Mouse (Mus musculus): ENCODE measurements around the gene Hus1.
A peak's percentile ranks its signal among the peaks of the same experiment; 100 is the strongest.

Hus1 gene

GRCm38 (mm10) chr11:9010853-9011339, at the start of gene Hus1:
TSS of gene Hus1 (minus strand) at chr11:9011191.
- peak; percentile 99 for DNase-seq

DNA sequence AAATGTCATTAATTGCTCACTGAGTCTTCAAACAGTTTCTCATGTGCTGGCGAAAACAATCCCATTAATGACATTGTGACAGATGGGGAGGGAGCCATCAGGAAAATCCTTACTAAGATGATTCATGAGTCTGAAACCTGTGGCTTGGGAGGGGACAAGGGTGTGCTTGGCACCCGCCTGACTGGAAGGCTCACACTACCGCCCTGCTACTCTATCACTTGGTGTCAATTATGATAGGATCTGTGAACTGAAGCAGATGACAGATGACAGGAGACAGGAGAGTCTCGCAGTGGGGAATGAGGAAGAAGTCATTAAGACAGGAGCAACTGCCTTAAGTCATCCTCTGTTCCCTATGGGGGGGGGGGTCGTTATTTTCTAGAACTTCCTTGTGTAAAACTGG, 49.5 kb upstream of the Hus1 start:
- peak; percentile 39 for DNase-seq

DNA sequence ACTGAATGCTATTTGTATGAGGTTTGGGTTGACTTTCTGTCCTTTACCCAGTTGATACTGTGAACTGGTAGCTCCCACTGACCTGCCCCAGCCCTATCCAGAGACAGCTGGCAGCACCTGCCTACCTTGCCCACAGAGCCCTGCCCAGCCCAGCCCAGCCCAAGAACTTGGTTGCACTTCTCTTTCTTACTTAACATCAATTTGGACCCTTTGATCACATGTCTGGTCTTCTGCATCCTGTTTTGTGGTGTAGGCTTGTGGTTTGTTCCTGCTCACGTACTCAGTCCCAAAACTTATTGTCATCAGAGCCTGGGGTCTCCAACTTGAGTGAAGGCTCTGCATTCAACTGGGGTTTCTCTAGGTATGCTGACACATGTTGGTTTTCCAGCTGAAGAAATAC, 49.0 kb upstream of the Hus1 start:
- DNase-seq = peak; percentile 54

GRCm38 (mm10) chr11:9057711-9058110, 46.7 kb upstream of the Hus1 start:
- DNase-seq = peak; percentile 68

DNA sequence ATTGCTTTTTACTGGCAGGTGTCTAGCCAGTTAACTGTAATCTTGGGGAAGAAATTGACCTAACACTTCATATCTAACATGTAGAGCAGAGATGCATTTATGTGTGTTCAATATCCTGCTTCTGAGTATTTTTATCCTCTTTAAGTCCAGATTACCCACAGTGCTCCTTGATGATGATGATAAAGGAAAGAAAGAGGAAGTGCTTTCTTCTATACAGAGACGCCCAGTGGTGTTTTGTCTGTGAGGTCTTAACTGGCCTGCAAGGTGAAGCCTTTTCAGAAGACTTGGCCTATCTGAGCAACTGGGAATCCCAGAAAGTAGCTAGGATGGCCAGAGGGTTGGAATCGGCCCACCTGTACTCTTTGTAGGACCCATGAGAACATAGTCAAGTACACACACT, 45.9 kb upstream of the Hus1 start:
- peak; percentile 13 for DNase-seq

- peak; percentile 74 for DNase-seq
Measured at GRCm38 (mm10) chr11:9051895-9052294, 40.9 kb upstream of the Hus1 start.

- DNase-seq = peak; percentile 33
Measured at GRCm38 (mm10) chr11:9050241-9050640, 39.2 kb upstream of the Hus1 start.

- no peak for DNase-seq
Measured at GRCm38 (mm10) chr11:9048703-9049060, 37.7 kb upstream of the Hus1 start, which contains the start of gene Sun3. TSS of gene Sun3 (minus strand) at chr11:9048991.

- DNase-seq = peak; percentile 98
Measured at GRCm38 (mm10) chr11:9048011-9048702, 37.2 kb upstream of the Hus1 start, which contains the start of gene Gm11992. TSS of gene Gm11992 (plus strand) at chr11:9048594.

DNA sequence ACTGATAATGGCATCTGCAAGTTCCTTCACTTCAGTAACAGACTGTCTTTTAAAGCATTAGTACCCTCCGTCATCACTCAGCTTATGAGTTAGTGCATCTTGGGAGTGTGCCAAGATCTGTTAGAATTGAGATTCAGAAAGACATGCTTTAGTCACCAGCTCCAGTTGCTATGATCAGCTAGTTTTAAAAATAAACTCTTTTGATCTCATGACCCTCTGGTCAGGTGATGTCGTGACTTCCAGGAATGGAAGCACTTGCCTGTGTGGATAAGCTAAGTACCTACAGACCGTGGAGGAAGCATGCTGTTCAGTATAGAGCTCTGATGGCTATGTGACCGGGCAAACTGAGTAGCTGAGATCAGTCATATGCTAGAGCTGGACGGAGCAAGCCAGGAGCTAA, 36.1 kb upstream of the Hus1 start:
- peak; percentile 91 for DNase-seq

- DNase-seq = peak; percentile 78
Measured at GRCm38 (mm10) chr11:9046546-9046945, 35.6 kb upstream of the Hus1 start.

- DNase-seq = no peak
Measured at GRCm38 (mm10) chr11:9031530-9031929, 20.5 kb upstream of the Hus1 start.

DNA sequence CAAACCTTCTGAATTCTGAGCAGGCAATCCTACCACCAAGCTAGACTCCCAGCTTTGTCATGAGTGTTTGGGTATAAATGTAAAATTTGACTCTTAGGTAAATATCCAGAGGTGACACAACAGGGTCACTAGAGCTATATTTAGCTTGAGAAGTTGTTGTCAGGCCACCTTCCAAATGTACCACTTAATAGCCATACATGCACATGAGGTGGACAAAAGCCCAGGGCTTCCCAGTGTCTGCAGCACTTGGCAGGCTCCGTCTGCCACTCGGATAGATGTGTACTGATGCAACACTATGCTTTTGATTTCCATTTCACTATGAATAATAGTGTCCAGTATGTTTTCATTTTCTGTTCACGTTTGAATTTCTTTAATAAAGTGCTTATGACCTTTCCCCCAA, 14.2 kb upstream of the Hus1 start:
- peak; percentile 89 for DNase-seq

DNA sequence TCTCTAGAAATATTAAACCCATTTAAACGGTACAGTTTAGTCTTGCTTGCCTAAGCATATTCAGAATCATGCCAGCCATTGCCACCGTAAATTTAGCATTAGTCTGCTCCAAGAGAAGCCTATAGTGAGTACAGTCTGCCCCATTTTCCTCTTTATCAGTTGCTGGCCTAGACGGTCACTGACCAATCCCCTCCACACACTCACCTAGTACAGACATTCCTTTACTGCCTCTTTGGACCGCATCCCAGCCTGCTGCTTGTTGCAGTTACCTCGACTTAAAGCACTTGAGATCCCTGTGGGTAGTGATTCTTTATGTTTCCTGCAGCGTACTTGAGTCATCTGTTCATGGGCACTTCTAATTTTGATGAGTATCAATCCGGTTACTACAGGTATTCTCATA, 13.8 kb upstream of the Hus1 start:
- DNase-seq = no peak

- DNase-seq = no peak
Measured at GRCm38 (mm10) chr11:9020207-9020606, 9.2 kb upstream of the Hus1 start.

GRCm38 (mm10) chr11:9018491-9019267, 7.7 kb upstream of the Hus1 start:
- DNase-seq = peak; percentile 92

GRCm38 (mm10) chr11:9014740-9015139, 3.7 kb upstream of the Hus1 start:
- DNase-seq = no peak

DNA sequence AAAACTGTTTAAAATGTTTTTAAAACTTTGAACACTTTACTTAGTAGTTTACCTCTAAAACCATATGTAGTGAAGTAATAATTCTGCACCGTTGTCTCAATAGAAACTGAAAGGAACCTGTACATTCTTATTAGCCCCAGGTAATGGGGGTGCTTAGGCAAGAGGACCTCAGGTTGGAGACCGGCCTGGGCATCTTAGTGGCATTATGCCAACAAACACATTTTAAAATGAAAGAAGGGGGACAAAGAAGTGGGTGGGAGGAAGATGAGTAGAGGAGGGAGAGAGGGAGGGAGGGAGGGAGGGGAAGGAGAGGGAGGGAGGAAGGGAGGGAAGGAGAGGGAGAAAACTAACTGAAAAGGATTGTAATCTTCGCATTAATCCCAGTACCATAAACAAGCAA, 357 bp upstream of the Hus1 start:
- DNase-seq = no peak

DNA sequence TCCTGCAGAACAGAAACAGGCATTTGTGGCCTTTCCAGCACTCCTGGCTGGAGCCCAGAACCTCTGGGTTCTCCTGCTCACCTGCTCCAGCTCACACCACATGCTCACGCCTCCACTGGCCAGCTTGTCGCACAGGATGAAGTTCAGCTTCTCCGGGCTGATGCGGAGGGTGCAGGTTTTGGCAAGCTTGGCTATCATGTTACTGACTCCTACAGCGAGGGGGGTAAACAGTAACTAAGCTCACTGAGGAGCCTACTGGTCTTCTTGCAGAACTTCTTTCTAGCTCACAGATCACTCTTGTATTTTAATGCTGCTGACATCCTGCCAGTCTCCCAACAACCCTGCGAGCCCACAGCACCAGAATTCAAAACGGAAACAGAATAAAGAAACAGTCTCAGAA, 575 bp downstream of the Hus1 start:
- DNase-seq = peak; percentile 95

GRCm38 (mm10) chr11:9008761-9009160, 2.2 kb downstream of the Hus1 start:
- DNase-seq = peak; percentile 56

- DNase-seq = peak; percentile 48
Measured at GRCm38 (mm10) chr11:8988084-8988483, 22.9 kb downstream of the Hus1 start.

- DNase-seq = peak; percentile 89
Measured at GRCm38 (mm10) chr11:8986058-8986457, 24.9 kb downstream of the Hus1 start.

DNA sequence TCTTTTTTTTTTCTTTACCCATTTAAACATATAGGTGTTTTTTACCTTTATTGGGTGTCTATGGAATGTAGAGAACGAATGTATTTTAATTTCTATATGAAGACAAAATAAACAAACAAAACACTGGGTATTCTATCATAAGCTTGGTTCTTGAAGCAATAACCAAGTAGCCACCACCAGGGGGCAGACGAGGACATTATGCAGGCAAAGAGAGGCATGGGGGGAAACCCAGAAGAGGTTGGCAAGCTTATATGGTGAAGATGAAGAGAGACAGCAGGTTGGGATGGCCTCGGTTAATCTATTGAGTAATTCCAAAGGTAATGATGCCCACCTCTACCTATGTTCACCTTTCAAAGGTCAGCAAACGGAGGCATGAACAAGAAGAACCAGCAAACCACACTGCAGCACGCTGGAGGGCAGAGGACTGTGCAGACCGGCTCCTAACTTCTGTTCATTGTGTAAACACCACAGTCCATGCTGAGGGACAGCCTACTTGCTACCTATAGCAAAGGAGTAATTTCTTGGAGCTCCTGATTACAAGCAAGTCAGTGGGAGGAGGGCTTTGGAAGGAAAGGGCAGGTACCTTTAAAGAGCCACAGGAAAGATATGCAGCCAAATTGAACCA, 27.6 kb downstream of the Hus1 start:
- DNase-seq = peak; percentile 89

- peak; percentile 28 for DNase-seq
Measured at GRCm38 (mm10) chr11:8978154-8978553, 32.8 kb downstream of the Hus1 start.

Measured in heart, adult 11 months (tissue).